Mouse (Mus musculus) midbrain, embryonic 11.5 days (tissue): ENCODE results near the gene Mapkbp1. TPM values are rescaled to one million over a fixed set of nuclear protein-coding genes. Genes with fewer than 3 reads are reported as not detected.

ENCODE experiments used
- ATAC-seq: fragments of 200-750 bp; cut with Nextera tagmentation; 2 replicates; pipeline ENCODE4 v1.8.0; 2017; ENCODE audit warnings: moderate TSS enrichment, moderate library complexity; ENCODE audit not compliant: low FRiP score
- DNase-seq: peaks from one replicate; pipeline ENCODE4 v3.0.0; 2015; ENCODE audit warnings: low spot score; ENCODE audit errors: missing footprints
- H3K27ac ChIP-seq: fragments of 300-500 bp; sonication (generic); 2 replicates; pipeline ENCODE4 v1.5.1; 2014; ENCODE audit warnings: low read depth, low read length
- H3K27me3 ChIP-seq: fragments of 300-500 bp; sonication (generic); 2 replicates; pipeline ENCODE4 v1.6.1; 2014; ENCODE audit warnings: mild to moderate bottlenecking, low read length, moderate library complexity, mixed read lengths; ENCODE audit not compliant: control insufficient read depth, insufficient read depth
- H3K36me3 ChIP-seq: fragments of 300-500 bp; sonication (generic); 2 replicates; pipeline ENCODE4 v1.6.1; 2014; ENCODE audit warnings: mild to moderate bottlenecking, low read length, moderate library complexity, mixed read lengths; ENCODE audit not compliant: control insufficient read depth, insufficient read depth
- H3K4me1 ChIP-seq: fragments of 300-500 bp; sonication (generic); 2 replicates; pipeline ENCODE4 v1.6.1; 2014; ENCODE audit warnings: low read length; ENCODE audit not compliant: control insufficient read depth, insufficient read depth
- H3K4me2 ChIP-seq: fragments of 300-500 bp; sonication (generic); 2 replicates; pipeline ENCODE4 v1.6.1; 2014; ENCODE audit warnings: mild to moderate bottlenecking, moderate library complexity
- H3K4me3 ChIP-seq: fragments of 300-500 bp; sonication (generic); 2 replicates; pipeline ENCODE4 v1.5.1; 2014; ENCODE audit warnings: low read depth, low read length
- H3K9ac ChIP-seq: fragments of 300-500 bp; sonication (generic); 2 replicates; pipeline ENCODE4 v1.6.1; 2014; ENCODE audit warnings: low read length
- H3K9me3 ChIP-seq: fragments of 300-500 bp; sonication (generic); 2 replicates; pipeline ENCODE4 v1.6.1; 2016; ENCODE audit warnings: low read length; ENCODE audit not compliant: control insufficient read depth
- WGBS: fragments of 180-500 bp; shearing (Covaris S2); extraction: QIAGEN DNeasy Blood & Tissue Kit; methylation state at CpG from one replicate; pipeline ENCODE4 v1.1.7; 2014; 5-methylcytosine and 5-hydroxymethylcytosine counted together
- polyA plus RNA-seq: library from polyadenylated mRNA; unstranded; fragments of >200 nt; fragmentation: Nextera tagmentation; extraction: Ambion mirVana; gene quantifications from 2 replicates; pipeline ENCODE4 v1.2.1, GENCODE M21; 2014

Gene Mapkbp1
- polyA plus RNA-seq, 1 experiment from 2014 or later = 2.9 TPM

- no peaks in the 10 kb centered on the region for H3K36me3 ChIP-seq
- H3K27ac ChIP-seq = no peak overlapping the region
- H3K27me3 ChIP-seq = no peaks in the 10 kb centered on the region
- no peak for DNase-seq
- WGBS = 64% methylated on average over 4 of the region's 4 CpGs
- H3K9ac ChIP-seq = no peak overlapping the region
- ATAC-seq = no peak
- H3K9me3 ChIP-seq = no peaks in the 10 kb centered on the region
- no peak overlapping the region for H3K4me2 ChIP-seq
- no peak overlapping the region for H3K4me3 ChIP-seq
- H3K4me1 ChIP-seq = no peaks in the 10 kb centered on the region
Observed at GRCm38 (mm10) chr2:120001956-120002355, 29.5 kb downstream of the Mapkbp1 start.

- Histone ChIP-seq H3K27ac (no peak overlapping the region), H3K4me3 (no peak overlapping the region), H3K36me3 (no peaks in the 10 kb centered on the region), H3K4me1 (no peaks in the 10 kb centered on the region), H3K9ac (no peak overlapping the region), H3K9me3 (no peaks in the 10 kb centered on the region), H3K27me3 (no peaks in the 10 kb centered on the region), H3K4me2 (no peak overlapping the region)
- ATAC-seq (no peak), DNase-seq (no peak)
- WGBS = 92% methylated on average over 2 of the region's 2 CpGs
Observed at GRCm38 (mm10) chr2:120003970-120004369, 31.5 kb downstream of the Mapkbp1 start.

- Histone ChIP-seq H3K27me3 (no peaks in the 10 kb centered on the region), H3K4me2 (no peak overlapping the region), H3K9me3 (no peaks in the 10 kb centered on the region), H3K36me3 (no peaks in the 10 kb centered on the region), H3K4me3 (no peak overlapping the region), H3K4me1 (no peaks in the 10 kb centered on the region), H3K27ac (no peak overlapping the region), H3K9ac (no peak overlapping the region)
- 97% methylated on average over 7 of the region's 7 CpGs for WGBS
- ATAC-seq (no peak), DNase-seq (no peak)
Observed at GRCm38 (mm10) chr2:120006696-120007095, 34.2 kb downstream of the Mapkbp1 start.

GRCm38 (mm10) chr2:120007680-120008210 lies 35.2 kb downstream of the Mapkbp1 start:
- DNase-seq (no peak), ATAC-seq (no peak)
- Histone ChIP-seq H3K9me3 (no peaks in the 10 kb centered on the region), H3K4me2 (no peak overlapping the region), H3K27me3 (no peaks in the 10 kb centered on the region), H3K4me3 (no peak overlapping the region), H3K27ac (no peak overlapping the region), H3K36me3 (no peaks in the 10 kb centered on the region), H3K4me1 (no peaks in the 10 kb centered on the region), H3K9ac (no peak overlapping the region)
- 89% methylated on average over 4 of the region's 4 CpGs for WGBS

DNA sequence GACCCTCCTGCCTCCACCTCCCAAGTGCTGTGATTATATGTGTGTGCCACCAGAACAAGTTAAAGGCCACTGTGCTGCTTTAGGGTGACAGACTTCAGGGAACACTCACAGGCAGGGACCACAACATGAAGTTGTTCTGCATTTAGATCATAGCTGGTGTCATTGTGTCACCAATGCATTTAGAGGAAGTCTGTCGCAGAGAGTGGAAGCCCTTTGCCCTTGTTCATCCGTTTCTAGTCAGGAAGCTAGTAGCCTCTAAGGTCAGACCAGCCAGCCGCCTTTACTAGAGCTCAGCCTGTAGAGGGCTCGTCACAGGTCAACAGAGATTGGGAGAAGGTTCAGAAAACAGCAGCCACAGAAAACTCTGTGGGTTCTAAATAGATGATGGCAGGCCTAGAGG lies 36.2 kb downstream of the Mapkbp1 start:
- Histone ChIP-seq H3K36me3 (no peaks in the 10 kb centered on the region), H3K9ac (no peak overlapping the region), H3K9me3 (no peaks in the 10 kb centered on the region), H3K4me1 (no peaks in the 10 kb centered on the region), H3K27ac (no peak overlapping the region), H3K4me3 (no peak overlapping the region), H3K4me2 (no peak overlapping the region), H3K27me3 (no peaks in the 10 kb centered on the region)
- WGBS = 81% methylated on average over 4 of the region's 4 CpGs
- ATAC-seq (no peak), DNase-seq (no peak)

GRCm38 (mm10) chr2:120011462-120012200 lies 39.1 kb downstream of the Mapkbp1 start:
- Histone ChIP-seq H3K4me1 (no peaks in the 10 kb centered on the region), H3K36me3 (no peaks in the 10 kb centered on the region), H3K27me3 (no peaks in the 10 kb centered on the region), H3K27ac (no peak overlapping the region), H3K4me2 (no peak overlapping the region), H3K9ac (no peak overlapping the region), H3K4me3 (no peak overlapping the region), H3K9me3 (no peaks in the 10 kb centered on the region)
- WGBS = 78% methylated on average over 8 of the region's 8 CpGs
- ATAC-seq (no peak), DNase-seq (peak; percentile 91)

- 89% methylated on average over 13 of the region's 13 CpGs for WGBS
- no peak for DNase-seq
Observed at GRCm38 (mm10) chr2:120012924-120013323, 40.4 kb downstream of the Mapkbp1 start.

GRCm38 (mm10) chr2:120013831-120014486 lies 41.5 kb downstream of the Mapkbp1 start:
- Histone ChIP-seq H3K9me3 (no peaks in the 10 kb centered on the region), H3K36me3 (no peaks in the 10 kb centered on the region; the same call in 1 of the 2 replicates), H3K27ac (no peak overlapping the region), H3K4me1 (no peaks in the 10 kb centered on the region), H3K4me2 (no peak overlapping the region), H3K4me3 (no peak overlapping the region), H3K9ac (no peak overlapping the region), H3K27me3 (no peaks in the 10 kb centered on the region)
- 95% methylated on average over 2 of the region's 2 CpGs for whole genome bisulfite sequencing
- DNase-seq (no peak), ATAC-seq (no peak)

More at GRCm38 (mm10) chr2:120012924-120013323, 40.4 kb downstream of the Mapkbp1 start:
- H3K9me3 ChIP-seq = no peaks in the 10 kb centered on the region
- H3K27me3 ChIP-seq = no peaks in the 10 kb centered on the region
- H3K27ac ChIP-seq = no peak overlapping the region
- H3K4me3 ChIP-seq = no peak overlapping the region
- H3K4me1 ChIP-seq = no peaks in the 10 kb centered on the region
- no peak for ATAC-seq
- H3K4me2 ChIP-seq = no peak overlapping the region
- H3K36me3 ChIP-seq = no peaks in the 10 kb centered on the region; the same call in 1 of the 2 replicates
- no peak overlapping the region for H3K9ac ChIP-seq

- H3K9me3 ChIP-seq = no peaks in the 10 kb centered on the region
- no peaks in the 10 kb centered on the region for H3K4me1 ChIP-seq
- peaks cover 7% of the 10 kb centered on the region for H3K36me3 ChIP-seq
- DNase-seq (peak; percentile 17), ATAC-seq (no peak)
- no peak overlapping the region for H3K9ac ChIP-seq
- H3K4me3 ChIP-seq = no peak overlapping the region
- WGBS = 93% methylated on average over 4 of the region's 4 CpGs
- H3K4me2 ChIP-seq = no peak overlapping the region
- H3K27ac ChIP-seq = no peak overlapping the region
- H3K27me3 ChIP-seq = no peaks in the 10 kb centered on the region
Observed at GRCm38 (mm10) chr2:120015882-120016281, 43.4 kb downstream of the Mapkbp1 start.
